Mouse (Mus musculus) activated CD4-positive, CD25-positive, alpha-beta regulatory T cell, adult 4 months (primary cell): ENCODE results near the gene Pigk. TPM values are rescaled to one million over a fixed set of nuclear protein-coding genes. Genes with fewer than 3 reads are reported as not detected.

ENCODE experiments used
- ATAC-seq: one replicate; pipeline ENCODE4 v1.8.0; 2017
- polyA plus RNA-seq, 2 experiments: library from polyadenylated mRNA; unstranded; fragments of 100-300 nt; shearing (Covaris generic); gene quantifications; one replicate each; pipeline ENCODE4 v1.2.1; 2017

Pigk gene
- polyA plus RNA-seq, 2 experiments from 2014 or later = 53.9 to 62.9 TPM

DNA sequence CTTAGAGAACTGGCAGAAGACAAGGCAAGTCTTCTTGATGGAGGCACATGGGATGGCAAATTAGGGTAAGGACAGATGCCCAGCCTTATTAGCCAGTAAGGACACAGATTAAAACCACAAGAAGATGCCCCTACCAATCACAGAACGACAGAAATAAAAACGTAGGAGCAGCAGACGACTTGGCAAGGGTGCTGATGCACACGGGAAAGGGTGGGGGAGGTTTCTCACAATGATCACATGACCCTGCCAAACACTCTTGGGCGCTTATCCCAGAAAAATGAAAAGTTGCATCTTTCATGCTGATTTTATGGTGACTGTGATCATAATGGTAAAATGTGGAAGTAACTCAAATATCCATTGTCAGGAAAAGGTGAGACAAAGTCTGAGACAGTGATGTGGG, 193.2 kb downstream of the Pigk start:
- ATAC-seq = no peak

DNA sequence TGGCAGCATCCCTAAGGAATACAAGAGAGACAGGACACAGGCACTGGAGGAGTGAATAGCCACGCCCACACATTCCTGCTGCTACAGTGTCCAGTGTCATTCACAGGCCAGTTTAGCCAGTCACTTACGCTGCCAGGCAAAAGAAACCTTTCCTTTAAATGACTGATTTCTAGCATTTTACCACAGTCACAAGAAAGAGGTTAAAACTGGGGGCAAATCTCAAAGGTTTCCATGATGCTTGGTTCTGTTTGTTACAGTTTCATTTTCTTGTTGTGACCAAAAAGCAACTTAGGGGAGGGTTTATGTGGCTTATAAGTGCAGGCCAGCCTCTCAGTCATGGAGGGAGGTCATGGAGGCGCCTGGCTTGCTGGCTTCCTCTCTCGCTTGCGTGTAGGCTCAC, 193.8 kb downstream of the Pigk start:
- no peak for ATAC-seq

GRCm38 (mm10) chr3:152911578-152911977, 197.7 kb downstream of the Pigk start:
- no peak for ATAC-seq

DNA sequence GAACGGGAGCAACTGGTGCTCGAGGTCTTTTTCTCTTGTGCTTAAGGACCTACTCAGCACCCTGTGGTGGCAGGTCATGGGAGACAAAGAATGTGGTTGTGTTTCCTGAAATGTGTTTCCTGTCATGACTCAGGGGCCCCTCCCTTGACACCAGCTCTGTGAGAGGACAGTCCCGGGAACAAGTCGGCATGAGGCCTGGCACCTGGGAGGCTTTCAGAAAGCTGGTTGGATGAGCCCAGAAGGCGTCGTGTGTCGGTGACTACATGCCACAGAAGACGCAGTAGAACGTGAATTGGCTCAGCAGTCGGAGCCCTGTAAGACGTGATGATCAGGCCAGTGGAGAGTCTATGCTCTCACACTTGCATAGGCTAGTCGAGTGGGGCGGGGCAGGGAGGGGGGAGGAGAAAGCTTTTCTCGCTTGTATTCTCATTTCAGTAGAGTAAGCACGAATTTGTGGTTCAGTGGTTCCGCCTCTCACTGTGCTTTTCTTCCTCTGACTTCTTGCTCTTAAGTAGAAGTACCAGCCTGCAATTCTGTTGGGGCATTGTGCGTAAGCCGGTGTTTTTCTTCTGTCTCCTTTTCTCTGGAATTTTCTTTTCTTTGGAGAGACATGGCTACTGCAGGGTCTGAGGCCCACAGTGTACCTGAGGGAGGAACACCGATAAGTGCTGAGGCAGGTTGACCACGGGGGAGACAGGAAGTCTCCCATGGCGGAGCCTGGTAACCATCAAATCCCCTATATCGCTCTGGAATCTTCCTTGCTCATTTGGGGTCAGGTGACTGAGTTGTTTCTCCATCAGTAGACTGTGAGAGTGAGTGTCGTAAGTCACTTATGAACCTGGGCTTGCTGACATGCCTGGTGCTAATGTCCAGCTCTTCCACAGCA, 198.6 kb downstream of the Pigk start:
- peak; percentile 78 for ATAC-seq

DNA sequence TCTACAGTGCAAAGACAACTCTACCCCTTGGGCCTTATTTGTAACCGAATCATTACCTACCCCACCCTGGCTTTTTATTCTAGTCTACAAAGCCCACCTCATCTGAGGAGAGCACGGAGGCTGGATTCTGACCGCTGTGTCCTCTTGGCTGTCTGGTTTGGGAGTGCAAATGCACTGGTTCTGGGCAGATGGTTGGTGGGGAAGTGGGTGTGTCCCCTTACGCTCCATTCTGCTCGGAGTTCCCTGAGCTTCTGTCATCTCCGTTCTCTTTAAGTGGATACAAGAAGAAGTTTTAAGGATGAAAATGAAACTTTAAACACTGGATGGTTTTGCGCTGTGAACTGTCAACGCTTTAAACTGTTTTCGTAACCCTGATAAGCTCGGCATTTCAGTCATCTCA, 199.2 kb downstream of the Pigk start:
- no peak for ATAC-seq

DNA sequence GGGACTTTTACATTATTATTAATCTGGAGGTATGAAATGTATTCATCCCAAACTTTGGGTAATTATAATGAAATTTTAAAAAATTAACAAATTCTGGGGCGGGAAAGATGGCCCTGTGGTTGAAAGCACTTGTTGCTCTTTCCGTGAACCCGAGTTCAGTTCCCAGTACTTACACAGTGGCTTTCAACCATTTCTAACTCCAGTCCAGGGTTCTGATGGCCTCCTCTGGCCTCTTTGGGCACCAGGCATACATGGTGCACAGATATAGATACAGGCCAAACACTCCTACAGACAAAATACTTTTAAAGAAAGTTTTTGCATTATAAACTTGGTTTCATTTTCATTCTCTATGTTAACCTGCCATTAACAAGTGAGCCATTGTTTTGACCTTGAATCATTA, 199.7 kb downstream of the Pigk start:
- no peak for ATAC-seq

DNA sequence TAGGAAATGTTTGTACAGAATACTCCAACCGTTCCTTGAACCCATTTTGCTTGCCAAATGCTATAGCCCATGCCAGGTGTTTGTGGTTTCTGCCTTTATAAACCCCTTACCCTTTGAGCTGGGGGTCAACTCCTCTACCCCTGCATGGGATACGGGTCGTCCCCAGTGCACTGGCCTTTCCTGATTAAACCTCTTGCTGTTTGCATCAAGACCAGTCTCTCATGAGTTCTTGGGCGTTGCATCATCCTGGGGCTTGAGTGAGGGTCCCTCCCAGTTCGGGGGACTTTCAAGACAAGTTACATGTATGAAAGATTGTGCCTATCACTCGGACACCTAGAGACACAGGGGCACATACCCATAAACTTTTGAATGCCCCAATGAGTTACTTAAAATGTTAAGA, 200.5 kb downstream of the Pigk start:
- no peak for ATAC-seq

DNA sequence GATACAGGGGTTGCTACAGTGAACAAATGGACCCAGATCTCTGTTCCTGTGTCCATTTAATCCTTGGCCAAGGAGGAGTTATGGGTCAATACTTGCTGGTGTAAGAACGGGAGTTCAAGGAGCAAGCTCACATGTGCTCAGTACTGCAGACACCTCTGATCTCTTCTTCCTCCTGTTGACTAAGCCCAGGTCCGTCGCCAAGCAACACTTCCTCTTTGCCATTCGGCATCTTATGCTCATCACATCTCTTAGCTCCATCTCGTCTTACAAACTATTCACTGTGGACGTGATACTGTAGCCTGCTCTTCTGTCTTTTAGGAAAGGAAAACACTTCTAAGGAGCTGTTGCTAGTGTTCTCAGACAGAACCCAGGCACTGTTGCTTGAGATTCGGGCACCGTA, 203.7 kb downstream of the Pigk start:
- peak; percentile 73 for ATAC-seq

GRCm38 (mm10) chr3:152919101-152919500, 205.2 kb downstream of the Pigk start:
- ATAC-seq = no peak

DNA sequence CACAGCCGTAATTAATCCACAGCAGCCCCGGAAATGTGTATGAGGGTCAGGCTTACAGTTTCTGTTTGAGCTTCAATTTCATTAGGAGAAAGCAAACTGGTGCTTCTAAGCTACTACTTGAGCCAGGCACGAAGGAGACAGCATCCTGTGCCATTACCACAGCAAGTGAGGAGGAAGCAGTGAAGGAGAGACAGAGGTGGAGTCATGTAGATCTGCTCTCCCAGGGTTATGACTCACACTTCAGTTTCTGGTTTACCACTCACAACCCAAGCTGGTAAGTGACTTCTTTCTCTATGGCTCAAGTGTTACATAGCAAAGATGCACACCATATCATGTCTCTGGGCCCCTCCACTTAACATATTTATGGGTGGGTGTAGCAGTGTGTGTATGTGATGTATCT, 206.5 kb downstream of the Pigk start:
- ATAC-seq = peak; percentile 81

DNA sequence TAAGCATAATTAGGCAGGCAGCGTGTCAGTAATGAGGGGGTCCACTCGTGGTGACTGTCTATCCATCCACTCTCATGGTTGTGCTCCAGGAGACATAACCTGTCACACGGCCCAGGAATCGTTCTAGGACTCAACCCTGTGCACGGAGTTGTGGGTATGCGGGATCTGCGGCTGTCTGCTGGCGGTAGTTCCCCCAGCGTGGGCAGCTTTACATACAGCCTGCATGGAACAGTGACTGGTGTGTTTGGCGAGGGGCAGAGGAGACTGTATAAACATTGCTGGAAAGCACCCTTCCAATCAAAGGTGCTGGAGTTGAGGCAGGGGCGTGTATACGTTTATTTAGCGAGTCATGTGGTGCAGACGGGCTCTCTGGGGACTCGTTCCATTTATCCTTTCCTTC, 209.6 kb downstream of the Pigk start:
- ATAC-seq = no peak

GRCm38 (mm10) chr3:152925364-152925763, 211.5 kb downstream of the Pigk start:
- ATAC-seq = no peak

DNA sequence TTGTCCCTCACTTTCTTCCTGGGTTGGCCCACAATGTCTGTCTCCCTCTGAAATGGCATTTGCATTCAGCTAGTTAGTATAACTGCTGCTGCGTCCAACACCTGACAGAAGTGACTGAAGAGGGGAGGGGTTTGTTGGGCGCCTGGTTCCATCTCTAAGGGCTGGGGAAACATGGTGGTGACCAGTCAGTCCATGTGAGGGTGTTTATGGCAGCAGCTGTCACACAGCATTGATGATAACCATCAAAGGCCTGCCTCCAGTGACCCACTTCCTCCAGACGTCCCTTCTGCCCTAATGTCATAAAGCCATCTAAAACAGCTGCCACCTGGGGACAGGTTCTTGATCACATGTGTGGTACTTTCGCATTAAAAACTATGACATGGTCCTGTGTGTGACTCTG, 212.3 kb downstream of the Pigk start:
- peak; percentile 46 for ATAC-seq

DNA sequence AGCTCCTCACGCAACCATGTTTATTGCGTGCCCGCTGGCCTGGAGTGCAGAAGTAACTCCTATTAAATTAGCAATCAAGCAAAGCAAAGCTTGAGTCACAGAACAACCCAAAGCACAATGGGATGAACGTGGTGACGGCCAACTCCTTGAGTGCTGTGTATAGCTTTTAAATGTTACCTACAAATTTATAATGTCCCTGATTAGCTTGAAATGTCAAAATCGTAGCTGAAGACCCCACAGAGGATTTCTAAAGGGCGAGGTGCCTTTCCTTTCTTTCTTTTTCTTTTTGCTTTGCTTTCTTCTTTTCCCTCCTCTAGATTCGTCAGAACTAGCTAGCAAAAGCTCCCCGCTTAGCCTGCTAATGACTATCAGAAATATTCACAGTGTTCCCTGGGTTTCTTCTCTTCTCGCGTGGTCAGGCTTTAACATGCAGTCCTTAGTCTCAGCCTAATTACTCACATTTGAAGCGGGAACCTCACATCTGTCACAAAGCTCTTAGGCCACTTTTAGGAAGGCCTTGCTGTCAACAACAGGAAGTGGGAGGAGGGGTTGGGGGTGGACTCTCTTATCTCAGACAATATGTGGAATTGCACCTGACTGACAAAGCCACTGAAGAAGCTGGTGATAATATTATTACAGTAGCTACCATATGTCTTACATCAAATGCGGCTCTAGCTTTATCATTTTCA, 214.5 kb downstream of the Pigk start:
- peak; percentile 53 for ATAC-seq

DNA sequence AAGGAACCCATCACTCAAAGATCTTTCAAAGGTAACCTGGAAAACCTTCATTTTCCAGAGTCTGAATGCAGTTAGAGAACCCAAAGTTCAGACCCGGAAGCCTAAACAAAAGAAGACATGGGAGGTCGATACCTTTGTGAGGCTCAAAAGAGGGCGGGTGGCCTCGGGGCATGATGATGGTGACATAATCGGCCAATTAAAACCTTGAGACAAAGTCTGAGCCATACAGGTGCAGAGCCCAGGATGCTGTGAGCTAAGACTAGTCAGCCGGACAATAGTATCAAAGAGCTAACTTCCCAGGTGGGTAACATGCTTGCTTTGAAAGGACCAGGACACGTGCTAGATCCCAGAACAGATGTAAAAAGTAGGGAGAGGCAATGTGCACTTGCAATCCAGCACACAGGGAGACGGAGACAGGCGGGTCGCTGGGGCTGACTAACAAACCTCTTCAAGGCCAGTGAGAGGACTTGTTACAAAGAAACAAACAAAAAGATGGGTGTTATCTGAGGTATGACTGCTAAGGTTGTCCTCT, 215.4 kb downstream of the Pigk start:
- ATAC-seq = peak; percentile 32

GRCm38 (mm10) chr3:152929788-152930281, 215.9 kb downstream of the Pigk start:
- ATAC-seq = peak; percentile 60

DNA sequence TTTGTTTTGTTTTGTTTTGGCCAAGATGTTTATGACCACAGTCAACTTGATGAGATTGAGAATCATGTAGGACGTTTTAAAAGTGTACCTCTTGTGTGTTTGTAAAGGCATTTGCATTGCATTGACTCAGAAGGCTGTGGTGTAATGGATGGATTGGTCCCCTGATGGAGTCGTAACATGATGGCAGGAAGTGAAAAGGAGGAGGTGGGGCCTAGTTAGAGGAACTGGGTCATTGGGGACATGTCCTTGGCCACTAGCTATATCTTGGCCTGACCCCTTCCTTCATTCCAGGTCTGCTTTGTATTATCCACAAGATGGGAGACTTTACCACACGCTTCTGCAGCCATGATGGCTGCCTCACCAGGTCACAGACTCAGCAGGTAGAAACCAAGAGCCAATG, 217.5 kb downstream of the Pigk start:
- no peak for ATAC-seq

- ATAC-seq = peak; percentile 20
These were observed 218.2 kb downstream of the Pigk start for GRCm38 (mm10) chr3:152932096-152932495.

DNA sequence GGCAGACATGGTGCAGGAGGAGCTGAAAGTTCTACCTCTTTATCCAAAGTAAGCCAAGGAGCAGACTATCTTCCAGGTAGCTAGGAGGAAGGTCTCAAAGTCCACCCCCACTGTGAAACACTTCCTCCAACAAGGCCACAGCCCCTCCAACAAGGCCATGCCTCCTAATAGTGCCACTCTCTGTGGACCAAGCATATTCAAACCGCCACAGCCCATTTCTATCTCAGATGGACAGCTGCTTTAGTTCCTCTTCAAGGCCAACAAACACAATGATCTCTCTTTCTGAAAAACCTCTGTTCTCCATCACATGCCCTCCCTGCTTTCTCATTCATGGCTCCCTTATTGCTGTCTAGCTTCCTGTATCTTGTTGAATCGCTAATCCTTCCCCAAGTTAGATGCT, 218.6 kb downstream of the Pigk start:
- no peak for ATAC-seq

GRCm38 (mm10) chr3:152933737-152934136, 219.8 kb downstream of the Pigk start:
- ATAC-seq = no peak

DNA sequence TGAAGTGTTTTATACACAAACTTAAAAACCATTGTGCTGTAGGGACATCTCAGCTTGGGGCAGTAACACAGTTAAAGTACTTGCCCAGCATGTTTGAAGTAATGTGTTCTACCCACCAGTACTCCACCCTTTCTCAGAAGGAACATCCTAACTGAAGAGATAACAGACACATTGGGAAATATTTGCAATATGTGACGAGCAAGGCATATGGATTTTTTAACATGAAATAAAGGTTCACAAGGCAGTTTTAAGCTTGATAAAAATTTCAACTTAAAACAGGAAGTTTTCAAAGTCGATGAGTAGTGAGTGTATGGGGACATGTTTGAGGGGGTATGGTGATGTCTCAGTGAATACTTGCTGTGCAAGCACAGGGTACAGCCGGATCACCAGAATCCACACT, 222.4 kb downstream of the Pigk start:
- no peak for ATAC-seq

GRCm38 (mm10) chr3:152941671-152942070, 227.8 kb downstream of the Pigk start:
- ATAC-seq = peak; percentile 89

DNA sequence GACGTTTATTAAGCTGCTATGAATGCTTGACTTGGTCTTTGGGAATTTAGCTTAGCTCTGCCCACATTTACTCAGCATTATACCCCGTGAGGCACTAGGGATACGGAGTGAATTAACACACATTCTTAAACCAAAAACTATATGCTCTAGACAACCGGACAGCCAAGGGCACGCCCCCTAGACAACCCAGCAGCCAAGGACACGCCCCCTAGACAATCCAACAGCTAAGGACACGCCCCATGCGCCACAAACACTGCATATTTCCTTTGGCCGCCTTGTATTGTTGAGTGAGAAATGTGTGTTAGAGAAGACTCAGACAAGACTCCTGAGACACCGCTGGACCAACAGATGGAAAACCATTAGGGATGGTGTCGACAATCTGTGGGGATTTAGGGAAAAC, 229.1 kb downstream of the Pigk start:
- peak; percentile 78 for ATAC-seq

DNA sequence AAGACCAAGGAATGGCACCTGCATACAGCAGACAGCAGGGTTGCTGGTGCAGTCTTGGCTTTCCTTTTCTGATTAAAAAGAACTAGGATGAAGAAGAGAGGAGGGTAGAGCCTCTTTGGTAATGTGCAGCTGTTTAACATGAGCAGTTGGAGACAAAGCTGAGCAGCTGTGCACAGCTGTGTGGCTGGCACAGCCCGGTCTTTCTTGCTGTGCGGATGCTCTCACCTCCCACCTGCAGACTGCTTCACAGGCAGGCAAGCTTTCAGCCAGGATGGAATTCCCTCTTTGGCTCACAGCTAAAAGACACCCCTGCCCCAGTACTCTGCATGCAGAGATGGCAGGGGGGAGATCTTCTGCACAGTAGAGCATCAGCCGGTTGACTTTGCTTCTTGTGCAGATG, 230.9 kb downstream of the Pigk start:
- ATAC-seq = no peak
